Mouse (Mus musculus) stomach, embryonic 14.5 days (tissue): ENCODE measurements around the gene Lin37. TPM values are rescaled to one million over a fixed set of nuclear protein-coding genes. Genes with fewer than 3 reads are reported as not detected.

ENCODE experiments used
- ATAC-seq: fragments of 200-750 bp; cut with Nextera tagmentation; 2 replicates; pipeline ENCODE4 v1.8.0; 2017; ENCODE audit warnings: low read depth, moderate TSS enrichment; ENCODE audit not compliant: insufficient number of reproducible peaks, insufficient read depth, low FRiP score
- H3K27ac ChIP-seq: fragments of 300-500 bp; sonication (generic); 2 replicates; pipeline ENCODE4 v1.5.1; 2014; ENCODE audit warnings: mild to moderate bottlenecking, low read length, moderate library complexity, mixed read lengths
- H3K27me3 ChIP-seq: fragments of 300-500 bp; sonication (generic); 2 replicates; pipeline ENCODE4 v1.6.1; 2014; ENCODE audit warnings: low read length, control low read depth, mixed read lengths; ENCODE audit not compliant: control insufficient read depth, insufficient read depth
- H3K36me3 ChIP-seq: fragments of 300-500 bp; sonication (generic); 2 replicates; pipeline ENCODE4 v1.6.1; 2014; ENCODE audit warnings: mild to moderate bottlenecking, control low read depth, low read length, moderate library complexity, mixed read lengths; ENCODE audit not compliant: control insufficient read depth, insufficient read depth
- H3K4me1 ChIP-seq: fragments of 300-500 bp; sonication (generic); 2 replicates; pipeline ENCODE4 v1.6.1; 2014; ENCODE audit warnings: low read length, control low read depth, mixed read lengths; ENCODE audit not compliant: control insufficient read depth, insufficient read depth
- H3K4me2 ChIP-seq: fragments of 300-500 bp; sonication (generic); replicated peaks from 2 replicates; pipeline ENCODE4 v1.6.1; 2014; ENCODE audit warnings: low read depth, low read length, control low read depth
- H3K4me3 ChIP-seq: fragments of 300-500 bp; sonication (generic); 2 replicates; pipeline ENCODE4 v1.5.1; 2014; ENCODE audit warnings: low read depth, low read length, control low read depth
- H3K9ac ChIP-seq: fragments of 300-500 bp; sonication (generic); replicated peaks from 2 replicates; pipeline ENCODE4 v1.6.1; 2014; ENCODE audit warnings: low read depth, mild to moderate bottlenecking, control low read depth, low read length, moderate library complexity, mixed read lengths
- H3K9me3 ChIP-seq: fragments of 300-500 bp; sonication (generic); 2 replicates; pipeline ENCODE4 v1.6.1; 2016; ENCODE audit warnings: low read depth, low read length, control low read depth; ENCODE audit not compliant: control insufficient read depth
- WGBS: fragments of 180-500 bp; shearing (Covaris S2); extraction: QIAGEN DNeasy Blood & Tissue Kit; methylation state at CpG from one replicate; pipeline ENCODE4 v1.1.7; 2014; 5-methylcytosine and 5-hydroxymethylcytosine counted together
- microRNA-seq: library from miRNA; unstranded; fragments of <30 nt; microRNA quantifications from one replicate; pipeline ENCODE4, GENCODE M21; 2016
- polyA plus RNA-seq: library from polyadenylated mRNA; unstranded; fragments of >200 nt; fragmentation: Nextera tagmentation; extraction: Ambion mirVana; gene quantifications from 2 replicates; pipeline ENCODE4 v1.2.1, GENCODE M21; 2014

Lin37 gene
- polyA plus RNA-seq, 1 experiment from 2014 or later = 40.8 TPM

DNA sequence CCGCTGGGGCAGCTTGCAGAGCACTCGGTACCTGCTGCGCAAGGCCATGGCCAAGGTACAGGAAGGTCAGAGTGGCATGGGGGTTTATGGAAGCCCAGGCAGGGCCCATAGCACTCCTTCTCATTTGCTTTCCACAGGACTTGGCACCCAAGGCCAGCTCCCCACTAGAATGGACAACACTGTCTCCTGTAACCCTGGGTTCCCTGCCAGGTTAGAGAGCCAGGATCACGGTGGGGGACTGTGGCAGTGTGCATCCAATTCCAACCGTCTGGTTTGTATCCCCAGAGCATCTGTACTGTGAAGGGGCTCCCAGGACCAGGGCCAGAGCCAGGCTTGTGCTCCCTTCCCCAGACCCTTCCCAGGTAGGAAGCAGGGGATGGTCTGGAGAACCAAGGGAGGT lies 38.8 kb downstream of the Lin37 start:
- H3K4me3 ChIP-seq = no peak overlapping the region
- no peak overlapping the region for H3K27ac ChIP-seq
- WGBS = 81% methylated on average over 5 of the region's 5 CpGs
- ATAC-seq = no peak
- no peaks in the 10 kb centered on the region for H3K27me3 ChIP-seq
- H3K9ac ChIP-seq = no peak overlapping the region; the same call in 1 of the 2 replicates
- H3K9me3 ChIP-seq = no peaks in the 10 kb centered on the region
- peaks cover 2% of the 10 kb centered on the region; the same call in 1 of the 2 replicates for H3K4me1 ChIP-seq
- H3K4me2 ChIP-seq = no peak overlapping the region
- H3K36me3 ChIP-seq = peaks cover 9% of the 10 kb centered on the region; the same call in 1 of the 2 replicates

DNA sequence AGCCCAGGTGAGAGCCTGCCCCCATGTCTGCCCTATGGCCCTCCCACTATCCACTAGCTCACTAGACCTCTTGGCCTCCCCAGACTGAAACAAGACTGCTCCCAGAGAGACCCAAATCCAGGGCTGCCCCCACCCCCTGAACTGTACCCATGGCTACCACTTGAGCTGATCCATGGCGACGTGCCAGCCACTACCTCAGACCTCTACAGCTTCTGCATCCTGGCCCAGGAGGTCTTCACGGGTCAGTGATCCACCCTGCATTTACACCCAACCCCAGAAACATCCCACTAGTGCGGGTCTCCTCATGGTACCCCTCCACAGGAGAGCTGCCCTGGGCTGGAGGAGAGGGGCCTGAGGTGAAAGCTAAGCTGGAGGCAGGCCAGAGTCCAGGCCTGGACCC lies 39.2 kb downstream of the Lin37 start:
- no peaks in the 10 kb centered on the region for H3K27me3 ChIP-seq
- 79% methylated on average over 4 of the region's 4 CpGs for WGBS
- ATAC-seq = no peak
- no peak overlapping the region for H3K4me2 ChIP-seq
- H3K9me3 ChIP-seq = no peaks in the 10 kb centered on the region
- no peak overlapping the region; the same call in 1 of the 2 replicates for H3K9ac ChIP-seq
- no peak overlapping the region for H3K4me3 ChIP-seq
- H3K27ac ChIP-seq = no peak overlapping the region
- peaks cover 9% of the 10 kb centered on the region; the same call in 1 of the 2 replicates for H3K36me3 ChIP-seq
- H3K4me1 ChIP-seq = no peaks in the 10 kb centered on the region

DNA sequence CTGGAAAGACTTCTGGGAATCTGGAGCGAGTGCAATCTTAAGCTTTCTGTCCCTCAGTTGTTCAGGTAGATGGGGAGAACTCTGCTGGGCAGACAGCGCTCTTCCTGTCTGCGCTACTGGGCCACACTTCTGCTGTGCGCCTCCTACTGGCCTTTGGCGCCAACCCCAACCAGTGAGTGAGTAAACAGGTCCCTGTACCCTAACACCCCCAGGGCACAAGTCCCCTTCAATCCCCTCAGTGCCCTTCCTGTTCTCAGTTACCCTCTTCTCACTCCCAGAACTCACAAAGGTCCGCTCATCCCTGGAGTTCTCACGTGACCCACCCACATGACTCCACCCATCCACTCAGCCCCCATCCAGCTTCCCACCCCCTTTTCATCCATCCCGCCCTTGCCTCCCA lies 41.3 kb downstream of the Lin37 start:
- Histone ChIP-seq H3K9ac (no peak overlapping the region), H3K4me3 (no peak overlapping the region), H3K9me3 (no peaks in the 10 kb centered on the region), H3K27me3 (no peaks in the 10 kb centered on the region), H3K27ac (no peak overlapping the region), H3K36me3 (peaks cover 3% of the 10 kb centered on the region; the same call in 1 of the 2 replicates), H3K4me2 (no peak overlapping the region), H3K4me1 (no peaks in the 10 kb centered on the region)
- WGBS = 36% methylated on average over 8 of the region's 8 CpGs
- no peak for ATAC-seq

DNA sequence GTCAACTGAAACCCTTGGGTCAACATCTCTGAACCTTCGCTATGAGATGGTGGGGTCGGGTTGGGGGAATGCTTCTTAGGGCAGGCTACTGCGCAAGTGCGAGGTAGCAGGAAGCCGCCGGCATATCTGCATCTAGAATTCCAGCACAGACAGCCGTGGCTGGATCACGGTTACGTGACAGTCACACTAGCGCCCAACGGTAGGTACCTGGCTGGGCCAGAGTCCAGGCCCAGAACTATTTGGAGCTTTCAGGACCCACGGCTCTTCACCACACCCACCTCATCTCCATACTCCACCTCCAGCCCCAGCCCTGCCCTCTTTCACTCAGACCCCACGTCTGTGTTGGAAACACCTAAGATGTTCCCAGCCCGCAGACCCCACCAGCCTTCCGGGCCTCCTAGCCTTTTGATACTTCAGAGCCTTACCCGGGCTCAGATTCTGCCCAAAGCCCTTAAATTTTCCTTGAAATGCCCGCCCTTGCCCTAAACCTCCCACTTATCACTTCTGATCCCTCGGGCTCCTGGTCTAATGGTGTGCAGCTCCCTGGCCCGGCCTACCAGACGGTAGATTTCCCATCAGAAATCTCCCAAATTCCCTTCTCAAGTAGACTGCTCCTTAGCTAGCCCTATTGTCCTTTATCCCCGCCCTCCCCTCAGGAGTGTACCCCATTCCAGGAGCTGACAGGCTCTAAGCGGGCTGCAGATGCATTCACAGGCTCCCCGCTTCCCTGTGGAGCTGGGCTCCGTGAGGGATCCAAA lies 44.5 kb downstream of the Lin37 start:
- Histone ChIP-seq H3K4me2 (no peak overlapping the region), H3K4me1 (no peaks in the 10 kb centered on the region), H3K27ac (no peak overlapping the region), H3K36me3 (no peaks in the 10 kb centered on the region), H3K4me3 (no peak overlapping the region), H3K27me3 (no peaks in the 10 kb centered on the region), H3K9me3 (no peaks in the 10 kb centered on the region), H3K9ac (no peak overlapping the region)
- no peak for ATAC-seq
- 55% methylated on average over 24 of the region's 24 CpGs for WGBS

DNA sequence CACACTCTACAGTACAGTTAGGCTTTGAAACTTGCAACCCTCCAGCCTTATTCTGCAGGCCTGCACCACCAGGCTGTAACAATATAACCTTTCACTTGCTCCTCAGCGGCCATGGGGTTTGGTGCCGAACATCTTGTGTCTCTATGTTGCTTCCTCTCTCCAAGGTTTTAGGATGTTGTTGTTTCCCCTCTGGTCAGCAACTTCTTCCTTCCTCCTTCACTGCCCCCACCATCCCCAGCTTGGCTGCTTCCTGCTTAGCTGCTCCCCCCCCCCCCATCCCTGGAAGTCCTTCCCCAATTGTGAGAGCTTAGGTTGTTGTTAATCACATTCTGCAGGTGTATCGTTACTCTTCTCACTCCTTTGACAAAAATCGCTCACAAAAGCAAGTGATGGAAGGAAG lies 51.6 kb downstream of the Lin37 start:
- Histone ChIP-seq H3K9ac (no peak overlapping the region), H3K27me3 (no peaks in the 10 kb centered on the region), H3K36me3 (no peaks in the 10 kb centered on the region), H3K27ac (no peak overlapping the region), H3K4me2 (no peak overlapping the region), H3K9me3 (no peaks in the 10 kb centered on the region), H3K4me1 (no peaks in the 10 kb centered on the region), H3K4me3 (no peak overlapping the region)
- 75% methylated on average over 4 of the region's 4 CpGs for WGBS
- ATAC-seq = no peak

Small RNA genes lying within 50 kb of the gene (microRNA-seq; reads per million reads assigned to microRNA genes)
- gene Gm38670 = 0.78 reads per million
- gene Mir3569 = not detected

Other genes with a start within 250 kb of the Lin37 start
- 49.0 and 53.2 TPM in 2 replicates for gene Syne4, start 245.0 kb downstream of the Lin37 start, polyA plus RNA-seq
- gene E130208F15Rik, start 238.1 kb downstream of the Lin37 start, polyA plus RNA-seq = not detected in 2 replicates
- gene Sdhaf1, start 235.9 kb downstream of the Lin37 start, polyA plus RNA-seq = 14.4 and 17.0 TPM in 2 replicates
- 5.2 and 6.7 TPM in 2 replicates for gene Lrfn3, start 197.1 kb downstream of the Lin37 start, polyA plus RNA-seq
- gene Tyrobp, start 146.1 kb downstream of the Lin37 start, polyA plus RNA-seq = 47.0 and 56.5 TPM in 2 replicates
- 1.1 TPM in 1 of 2 replicates, not detected in the other for gene Hcst, start 140.0 kb downstream of the Lin37 start, polyA plus RNA-seq
- 2.0 and 2.7 TPM in 2 replicates for gene Nfkbid, start 138.1 kb downstream of the Lin37 start, polyA plus RNA-seq
- 37.4 and 39.0 TPM in 2 replicates for gene Aplp1, start 114.3 kb downstream of the Lin37 start, polyA plus RNA-seq
- gene Kirrel2, start 102.1 kb downstream of the Lin37 start, polyA plus RNA-seq = 0.45 and 1.2 TPM in 2 replicates
- gene Nphs1, start 101.5 kb downstream of the Lin37 start, polyA plus RNA-seq = 0.70 TPM in 1 of 2 replicates, not detected in the other
- not detected in 2 replicates for gene Prodh2, start 66.2 kb downstream of the Lin37 start, polyA plus RNA-seq
- 13.2 and 13.4 TPM in 2 replicates for gene Arhgap33, start 24.8 kb downstream of the Lin37 start, polyA plus RNA-seq
- gene Hspb6, start 7.7 kb downstream of the Lin37 start, polyA plus RNA-seq = 47.3 and 49.0 TPM in 2 replicates
- 18.7 and 22.8 TPM in 2 replicates for gene Proser3, start 7.5 kb downstream of the Lin37 start, polyA plus RNA-seq
- 95.9 and 96.6 TPM in 2 replicates for gene U2af1l4, start 3.5 kb upstream of the Lin37 start, polyA plus RNA-seq
- gene Gm49396, start 3.5 kb upstream of the Lin37 start, polyA plus RNA-seq = 7.1 and 10.0 TPM in 2 replicates
- gene Psenen, start 3.8 kb upstream of the Lin37 start, polyA plus RNA-seq = 113 and 117 TPM in 2 replicates
- 1.3 and 2.6 TPM in 2 replicates for gene Igflr1, start 5.6 kb upstream of the Lin37 start, polyA plus RNA-seq
- gene Kmt2b, start 28.9 kb upstream of the Lin37 start, polyA plus RNA-seq = 13.2 and 14.2 TPM in 2 replicates
- 0.27 and 0.43 TPM in 2 replicates for gene Zbtb32, start 39.1 kb upstream of the Lin37 start, polyA plus RNA-seq
- 6.6 and 7.7 TPM in 2 replicates for gene Upk1a, start 53.0 kb upstream of the Lin37 start, polyA plus RNA-seq
- 976 and 1,066 TPM in 2 replicates for gene Cox6b1, start 66.3 kb upstream of the Lin37 start, polyA plus RNA-seq
- gene Etv2, start 76.0 kb upstream of the Lin37 start, polyA plus RNA-seq = not detected in 2 replicates
- 85.7 and 96.8 TPM in 2 replicates for gene Rbm42, start 90.5 kb upstream of the Lin37 start, polyA plus RNA-seq
- gene Haus5, start 105.2 kb upstream of the Lin37 start, polyA plus RNA-seq = 48.5 and 50.5 TPM in 2 replicates
- gene Pmis2, start 111.8 kb upstream of the Lin37 start, polyA plus RNA-seq = not detected in 2 replicates
- gene 2200002J24Rik, start 139.1 kb upstream of the Lin37 start, polyA plus RNA-seq = 0.91 and 2.0 TPM in 2 replicates
- 1.8 and 2.3 TPM in 2 replicates for gene Atp4a, start 152.4 kb upstream of the Lin37 start, polyA plus RNA-seq
- 210 and 215 TPM in 2 replicates for gene Tmem147, start 169.7 kb upstream of the Lin37 start, polyA plus RNA-seq
- 0.29 and 0.74 TPM in 2 replicates for gene Gapdhs, start 183.8 kb upstream of the Lin37 start, polyA plus RNA-seq
- gene Sbsn, start 191.6 kb upstream of the Lin37 start, polyA plus RNA-seq = 0.91 and 1.1 TPM in 2 replicates
- gene Dmkn, start 203.9 kb upstream of the Lin37 start, polyA plus RNA-seq = 5.9 and 14.6 TPM in 2 replicates
- gene Krtdap, start 228.1 kb upstream of the Lin37 start, polyA plus RNA-seq = 9.2 and 20.2 TPM in 2 replicates